Mouse (Mus musculus) left cerebral cortex, adult 2 months (tissue): Measurements from ENCODE around the gene Ttc7b. TPM values are rescaled to one million over a fixed set of nuclear protein-coding genes. Genes with fewer than 3 reads are reported as not detected.

Experiments used
- DNase-seq, 2 experiments: peaks; one replicate each; pipeline ENCODE4 v3.0.0; 2021 to 2022; ENCODE audit warnings: low spot score in 2 of 2, mixed read lengths in 1 of 2; ENCODE audit errors: extremely low spot score in 1 of 2
- H3K27ac ChIP-seq: fragments of 200-600 bp; 2 replicates; pipeline ENCODE4 v1.8.1; 2022
- H3K4me3 ChIP-seq: fragments of 200-600 bp; 2 replicates; pipeline ENCODE4 v1.8.1; 2022
- CTCF ChIP-seq: fragments of 200-600 bp; IDR thresholded peaks from 2 replicates; pipeline ENCODE4 v1.8.1; 2022; ENCODE audit warnings: antibody characterized with exemption, mild to moderate bottlenecking, moderate library complexity
- intact Hi-C: fragments of 180-260 bp; cut with DNase I; formaldehyde crosslinking; loops from one replicate; pipeline ENCODE4 v1.15.1; 2025
- total RNA-seq, 2 experiments: library from RNA; stranded (reverse); gene quantifications; 2 replicates each; pipeline ENCODE4 v1.2.3; 2021

Ttc7b gene
- total RNA-seq, 2 experiments from 2014 or later, result 242 to 253 TPM

GRCm38 (mm10) chr12:100338055-100338454, 182.6 kb downstream of the Ttc7b start:
- no peak overlapping the region for H3K4me3 ChIP-seq
- peak overlapping the region; percentile 83 for H3K27ac ChIP-seq
- TF ChIP-seq CTCF, result peak; percentile 37
- DNase-seq, result no peak
- intact Hi-C loops, result loop anchor here (5.0 kb wide), 1 partner anchor 71 kb away; no protein-coding TSS in a partner anchor

GRCm38 (mm10) chr12:100337351-100338018, 183.1 kb downstream of the Ttc7b start:
- intact Hi-C loops, result loop anchor here (2.0 to 5.0 kb wide), 2 partner anchors 70 to 137 kb away; no protein-coding TSS in a partner anchor
- DNase-seq, result no peak
- peak; percentile 22 for TF ChIP-seq CTCF
- Histone ChIP-seq H3K4me3 (no peak overlapping the region), H3K27ac (peak overlapping the region; percentile 83)

- Histone ChIP-seq H3K4me3 (no peak overlapping the region), H3K27ac (peak overlapping the region; percentile 83)
- intact Hi-C loops, result loop anchor here (2.0 to 5.0 kb wide), 2 partner anchors 69 to 135 kb away; no protein-coding TSS in a partner anchor
- TF ChIP-seq CTCF, result no peak
- no peak for DNase-seq
Measured at GRCm38 (mm10) chr12:100336241-100336640, 184.4 kb downstream of the Ttc7b start.

GRCm38 (mm10) chr12:100331806-100332205, 188.8 kb downstream of the Ttc7b start:
- no peak overlapping the region for H3K27ac ChIP-seq
- no peak for TF ChIP-seq CTCF
- intact Hi-C loops, result no loop called here
- no peak overlapping the region for H3K4me3 ChIP-seq
- DNase-seq, result no peak

GRCm38 (mm10) chr12:100330234-100330633, 190.4 kb downstream of the Ttc7b start:
- intact Hi-C loops, result no loop called here
- Histone ChIP-seq H3K4me3 (no peak overlapping the region), H3K27ac (peak overlapping the region; percentile 59)
- TF ChIP-seq CTCF, result no peak
- no peak for DNase-seq

GRCm38 (mm10) chr12:100328998-100329397, 191.6 kb downstream of the Ttc7b start:
- no peak for TF ChIP-seq CTCF
- H3K27ac ChIP-seq, result peak overlapping the region; percentile 37
- H3K4me3 ChIP-seq, result no peak overlapping the region
- intact Hi-C loops, result no loop called here
- DNase-seq, result no peak

- TF ChIP-seq CTCF, result no peak; the same call in 1 of the 2 replicates
- no peak for DNase-seq
- Histone ChIP-seq H3K4me3 (no peak overlapping the region), H3K27ac (peak overlapping the region; percentile 37)
- intact Hi-C loops, result no loop called here
Measured at GRCm38 (mm10) chr12:100328557-100328956, 192.1 kb downstream of the Ttc7b start.

- intact Hi-C loops, result no loop called here
- TF ChIP-seq CTCF, result no peak
- H3K27ac ChIP-seq, result no peak overlapping the region; the same call in 1 of the 2 replicates
- no peak for DNase-seq
- no peak overlapping the region for H3K4me3 ChIP-seq
Measured at GRCm38 (mm10) chr12:100326732-100327131, 193.9 kb downstream of the Ttc7b start.

GRCm38 (mm10) chr12:100325618-100326017, 195.0 kb downstream of the Ttc7b start:
- no peak for DNase-seq
- TF ChIP-seq CTCF, result no peak
- intact Hi-C loops, result no loop called here
- no peak overlapping the region; the same call in 1 of the 2 replicates for H3K27ac ChIP-seq
- no peak overlapping the region for H3K4me3 ChIP-seq

GRCm38 (mm10) chr12:100325212-100325611, 195.4 kb downstream of the Ttc7b start:
- Histone ChIP-seq H3K4me3 (no peak overlapping the region), H3K27ac (no peak overlapping the region)
- no peak for TF ChIP-seq CTCF
- intact Hi-C loops, result no loop called here
- DNase-seq, result no peak

GRCm38 (mm10) chr12:100323641-100324040, 197.0 kb downstream of the Ttc7b start:
- no peak for TF ChIP-seq CTCF
- intact Hi-C loops, result no loop called here
- no peak overlapping the region for H3K4me3 ChIP-seq
- H3K27ac ChIP-seq, result no peak overlapping the region
- DNase-seq, result no peak

- H3K4me3 ChIP-seq, result no peak overlapping the region
- intact Hi-C loops, result no loop called here
- DNase-seq, result no peak
- peak overlapping the region; percentile 18; the same call in 1 of the 2 replicates for H3K27ac ChIP-seq
- no peak for TF ChIP-seq CTCF
Measured at GRCm38 (mm10) chr12:100322225-100322624, 198.4 kb downstream of the Ttc7b start.

GRCm38 (mm10) chr12:100321545-100321944, 199.1 kb downstream of the Ttc7b start:
- TF ChIP-seq CTCF, result no peak
- no peak overlapping the region for H3K4me3 ChIP-seq
- peak overlapping the region; percentile 18 for H3K27ac ChIP-seq
- no peak for DNase-seq
- intact Hi-C loops, result no loop called here
